Mouse (Mus musculus): ENCODE data around the gene Olfr1491. TPM values are rescaled to one million over a fixed set of nuclear protein-coding genes. Genes with fewer than 3 reads are reported as not detected.

Olfr1491 gene
- not detected for polyA plus RNA-seq (2012; fragmentation: generic; extraction: Trizol)

DNA sequence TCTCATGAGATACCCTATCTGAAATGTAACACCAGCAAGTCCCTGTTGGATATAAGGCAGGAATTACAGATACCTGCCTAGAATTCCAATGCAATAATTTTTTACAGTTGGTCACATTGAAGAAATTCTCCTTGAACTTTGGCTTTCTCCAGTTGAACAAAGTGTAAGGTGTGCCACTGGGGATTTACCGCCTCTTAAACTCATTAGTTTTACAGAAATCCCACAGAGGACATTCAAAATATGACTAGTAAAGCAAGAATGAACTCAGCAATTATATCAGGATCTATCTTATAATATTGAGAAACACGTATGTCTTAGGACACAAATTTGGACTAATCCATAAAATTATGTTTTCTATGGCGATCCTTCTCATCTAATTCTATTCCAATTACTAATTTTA is at the start of gene Olfr1491:
Gene Olfr1491 (plus strand): TSS at position 301 of the 400 bp plus-strand sequence.
- no peaks in the 10 kb centered on the region for H3K36me3 ChIP-seq (ENCODE audit: control insufficient read depth, insufficient read depth)
- H3K79me2 ChIP-seq (ENCODE audit: control insufficient read depth, insufficient read depth) = no peaks in the 10 kb centered on the region
- no peak within 1 kb of the TSS for H3K4me2 ChIP-seq (ENCODE audit: low read depth)
- no peak within 1 kb of the TSS for H3ac ChIP-seq (ENCODE audit: control insufficient read depth, insufficient read length)
- no peak within 1 kb of the TSS for H3K4me3 ChIP-seq
- TF ChIP-seq USF1 (IDR thresholded peaks at IDR 0.05; ENCODE audit: low read depth) (no peak), REST (IDR thresholded peaks at IDR 0.05; ENCODE audit: insufficient read depth, insufficient read length) (no peak), TCF12 (IDR thresholded peaks at IDR 0.05; ENCODE audit: insufficient read depth, poor library complexity, severe bottlenecking) (no peak), MYOD1 (IDR thresholded peaks at IDR 0.05; ENCODE audit: control insufficient read depth in 1 of 3, insufficient read length in 2 of 3, low read depth in 2 of 3) (no peak), MAX (IDR thresholded peaks at IDR 0.05; ENCODE audit: low read depth) (no peak), POLR2AphosphoS2 (IDR thresholded peaks at IDR 0.05; ENCODE audit: insufficient read length, low read depth) (no peak), CEBPB (IDR thresholded peaks at IDR 0.05; ENCODE audit: insufficient read depth, poor library complexity, severe bottlenecking) (no peak), POLR2A (IDR thresholded peaks at IDR 0.05; ENCODE audit: insufficient read length, low read depth) (no peak), E2F4 (IDR thresholded peaks at IDR 0.05; ENCODE audit: insufficient read depth) (no peak), TCF3 (IDR thresholded peaks at IDR 0.05; ENCODE audit: insufficient read length, low read depth) (no peak), MYOG (IDR thresholded peaks at IDR 0.05; ENCODE audit: control insufficient read depth in 1 of 3, insufficient read depth in 1 of 3, insufficient read length in 2 of 3, low read depth in 2 of 3) (no peak), SRF (IDR thresholded peaks at IDR 0.05; ENCODE audit: control insufficient read depth, insufficient read length, low read depth) (no peak)
- no peaks in the 10 kb centered on the region for H3K27me3 ChIP-seq (ENCODE audit: control insufficient read depth, insufficient read depth, insufficient read length)

- no peak within 1 kb of the TSS for H3K4me2 ChIP-seq (ENCODE audit: low read depth)
- no peaks in the 10 kb centered on the region for H3K36me3 ChIP-seq (ENCODE audit: control insufficient read depth, insufficient read depth)
- H3K79me2 ChIP-seq (ENCODE audit: control insufficient read depth, insufficient read depth) = no peaks in the 10 kb centered on the region
- no peak within 1 kb of the TSS for H3K4me3 ChIP-seq
- no peak for TF ChIP-seq TCF3 (IDR thresholded peaks at IDR 0.05; ENCODE audit: insufficient read length, low read depth)
- TF ChIP-seq E2F4 (IDR thresholded peaks at IDR 0.05; ENCODE audit: insufficient read depth) = no peak
- no peak for TF ChIP-seq MYOG (IDR thresholded peaks at IDR 0.05; ENCODE audit: control insufficient read depth in 1 of 3, insufficient read depth in 1 of 3, insufficient read length in 2 of 3, low read depth in 2 of 3)
- TF ChIP-seq USF1 (IDR thresholded peaks at IDR 0.05; ENCODE audit: low read depth) = no peak
- TF ChIP-seq TCF12 (IDR thresholded peaks at IDR 0.05; ENCODE audit: insufficient read depth, poor library complexity, severe bottlenecking) = no peak
- TF ChIP-seq REST (IDR thresholded peaks at IDR 0.05; ENCODE audit: insufficient read depth, insufficient read length) = no peak
- no peaks in the 10 kb centered on the region for H3K27me3 ChIP-seq (ENCODE audit: control insufficient read depth, insufficient read depth, insufficient read length)
- H3ac ChIP-seq (ENCODE audit: control insufficient read depth, insufficient read length) = no peak within 1 kb of the TSS
Observed at GRCm38 (mm10) chr19:13650791-13651190, 46.3 kb upstream of the Olfr1491 start, which contains the start of gene Olfr1490. Olfr1490 (plus strand) TSS chr19:13651091.

DNA sequence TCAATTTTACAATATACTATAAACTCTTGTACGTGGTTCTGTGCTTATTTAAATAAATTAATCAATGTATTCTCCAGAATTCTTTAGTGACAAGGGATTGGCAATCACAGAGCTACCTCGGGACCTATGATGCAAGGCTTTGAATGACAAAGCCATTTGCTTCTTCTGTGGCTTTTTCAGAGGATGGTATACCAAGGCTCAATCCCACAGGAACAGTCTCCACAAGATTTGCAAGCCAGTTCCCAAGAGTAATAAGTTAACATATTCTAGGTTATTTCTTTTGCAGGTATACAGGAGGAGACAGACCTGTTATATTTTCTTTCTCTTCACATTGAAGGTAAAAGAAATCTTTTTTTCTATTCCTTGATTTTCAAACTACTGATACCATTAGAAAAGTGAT is 25.9 kb downstream of the Olfr1491 start, which contains the start of gene Olfr1493-ps1:
Gene Olfr1493-ps1 (plus strand): TSS at position 301 of the 400 bp plus-strand sequence.
- no peaks in the 10 kb centered on the region for H3K27me3 ChIP-seq (ENCODE audit: control insufficient read depth, insufficient read depth, insufficient read length)
- TF ChIP-seq TCF3 (IDR thresholded peaks at IDR 0.05; ENCODE audit: insufficient read length, low read depth) (no peak), MYOD1 (IDR thresholded peaks at IDR 0.05; ENCODE audit: control insufficient read depth in 1 of 3, insufficient read length in 2 of 3, low read depth in 2 of 3) (no peak), REST (IDR thresholded peaks at IDR 0.05; ENCODE audit: insufficient read depth, insufficient read length) (no peak), CEBPB (IDR thresholded peaks at IDR 0.05; ENCODE audit: insufficient read depth, poor library complexity, severe bottlenecking) (no peak), SRF (IDR thresholded peaks at IDR 0.05; ENCODE audit: control insufficient read depth, insufficient read length, low read depth) (no peak), MYOG (IDR thresholded peaks at IDR 0.05; ENCODE audit: control insufficient read depth in 1 of 3, insufficient read depth in 1 of 3, insufficient read length in 2 of 3, low read depth in 2 of 3) (no peak), POLR2A (IDR thresholded peaks at IDR 0.05; ENCODE audit: insufficient read length, low read depth) (no peak), TCF12 (IDR thresholded peaks at IDR 0.05; ENCODE audit: insufficient read depth, poor library complexity, severe bottlenecking) (no peak), E2F4 (IDR thresholded peaks at IDR 0.05; ENCODE audit: insufficient read depth) (no peak), POLR2AphosphoS2 (IDR thresholded peaks at IDR 0.05; ENCODE audit: insufficient read length, low read depth) (no peak), USF1 (IDR thresholded peaks at IDR 0.05; ENCODE audit: low read depth) (no peak), MAX (IDR thresholded peaks at IDR 0.05; ENCODE audit: low read depth) (no peak)
- no peak within 1 kb of the TSS for H3ac ChIP-seq (ENCODE audit: control insufficient read depth, insufficient read length)
- H3K79me2 ChIP-seq (ENCODE audit: control insufficient read depth, insufficient read depth) = no peaks in the 10 kb centered on the region
- no peaks in the 10 kb centered on the region for H3K36me3 ChIP-seq (ENCODE audit: control insufficient read depth, insufficient read depth)
- no peak within 1 kb of the TSS for H3K4me2 ChIP-seq (ENCODE audit: low read depth)
- H3K4me3 ChIP-seq = no peak within 1 kb of the TSS

- H3K4me2 ChIP-seq (ENCODE audit: low read depth) = no peak within 1 kb of the TSS
- H3ac ChIP-seq (ENCODE audit: control insufficient read depth, insufficient read length) = no peak within 1 kb of the TSS
- no peaks in the 10 kb centered on the region for H3K36me3 ChIP-seq (ENCODE audit: control insufficient read depth, insufficient read depth)
- H3K27me3 ChIP-seq (ENCODE audit: control insufficient read depth, insufficient read depth, insufficient read length) = no peaks in the 10 kb centered on the region
- no peak for TF ChIP-seq MYOD1 (IDR thresholded peaks at IDR 0.05; ENCODE audit: control insufficient read depth in 1 of 3, insufficient read length in 2 of 3, low read depth in 2 of 3)
- TF ChIP-seq POLR2A (IDR thresholded peaks at IDR 0.05; ENCODE audit: insufficient read length, low read depth) = no peak
- TF ChIP-seq REST (IDR thresholded peaks at IDR 0.05; ENCODE audit: insufficient read depth, insufficient read length) = no peak
- TF ChIP-seq TCF12 (IDR thresholded peaks at IDR 0.05; ENCODE audit: insufficient read depth, poor library complexity, severe bottlenecking) = no peak
- TF ChIP-seq MAX (IDR thresholded peaks at IDR 0.05; ENCODE audit: low read depth) = no peak
- no peak for TF ChIP-seq TCF3 (IDR thresholded peaks at IDR 0.05; ENCODE audit: insufficient read length, low read depth)
- H3K79me2 ChIP-seq (ENCODE audit: control insufficient read depth, insufficient read depth) = no peaks in the 10 kb centered on the region
- no peak within 1 kb of the TSS for H3K4me3 ChIP-seq
Observed at GRCm38 (mm10) chr19:13739428-13739827, 42.4 kb downstream of the Olfr1491 start, which contains the start of gene Olfr1494. Olfr1494 (plus strand) TSS chr19:13739728.

DNA sequence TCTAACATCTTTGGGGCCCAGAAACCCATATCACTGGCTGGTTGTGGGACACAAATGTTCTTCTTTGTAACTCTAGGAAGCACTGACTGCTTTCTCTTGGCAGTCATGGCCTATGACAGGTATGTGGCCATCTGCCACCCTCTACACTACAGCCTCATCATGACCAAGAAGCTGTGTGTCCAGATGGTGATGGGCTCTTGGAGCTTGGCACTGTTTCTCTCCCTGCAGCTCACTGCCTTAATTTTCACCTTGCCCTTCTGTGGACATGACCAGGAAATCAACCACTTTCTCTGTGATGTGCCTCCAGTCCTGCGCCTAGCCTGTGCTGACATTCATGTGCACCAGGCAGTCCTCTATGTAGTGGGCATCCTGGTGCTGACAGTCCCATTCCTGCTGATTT is 52.3 kb downstream of the Olfr1491 start:
- H3K36me3 ChIP-seq (ENCODE audit: control insufficient read depth, insufficient read depth) = no peaks in the 10 kb centered on the region
- H3K4me3 ChIP-seq = no peak overlapping the region
- no peaks in the 10 kb centered on the region for H3K79me2 ChIP-seq (ENCODE audit: control insufficient read depth, insufficient read depth)
- no peaks in the 10 kb centered on the region for H3K27me3 ChIP-seq (ENCODE audit: control insufficient read depth, insufficient read depth, insufficient read length)
- TF ChIP-seq REST (IDR thresholded peaks at IDR 0.05; ENCODE audit: insufficient read depth, insufficient read length) = no peak
- no peak for TF ChIP-seq TCF12 (IDR thresholded peaks at IDR 0.05; ENCODE audit: insufficient read depth, poor library complexity, severe bottlenecking)
- no peak for TF ChIP-seq MYOG (IDR thresholded peaks at IDR 0.05; ENCODE audit: control insufficient read depth in 1 of 3, insufficient read depth in 1 of 3, insufficient read length in 2 of 3, low read depth in 2 of 3)
- no peak for TF ChIP-seq USF1 (IDR thresholded peaks at IDR 0.05; ENCODE audit: low read depth)
- TF ChIP-seq MYOD1 (IDR thresholded peaks at IDR 0.05; ENCODE audit: control insufficient read depth in 1 of 3, insufficient read length in 2 of 3, low read depth in 2 of 3) = no peak
- no peak for TF ChIP-seq POLR2AphosphoS2 (IDR thresholded peaks at IDR 0.05; ENCODE audit: insufficient read length, low read depth)
- no peak for TF ChIP-seq POLR2A (IDR thresholded peaks at IDR 0.05; ENCODE audit: insufficient read length, low read depth)
- TF ChIP-seq MAX (IDR thresholded peaks at IDR 0.05; ENCODE audit: low read depth) = no peak
- no peak for TF ChIP-seq CEBPB (IDR thresholded peaks at IDR 0.05; ENCODE audit: insufficient read depth, poor library complexity, severe bottlenecking)
- no peak overlapping the region for H3K4me2 ChIP-seq (ENCODE audit: low read depth)
- H3ac ChIP-seq (ENCODE audit: control insufficient read depth, insufficient read length) = no peak overlapping the region
